Mouse (Mus musculus) urinary bladder, postnatal 25 days (tissue): ENCODE measurements around the gene Spg21.

Source experiments
- DNase-seq: peaks from one replicate; pipeline ENCODE4 v3.0.0; 2022; ENCODE audit warnings: low spot score

Spg21 gene

DNA sequence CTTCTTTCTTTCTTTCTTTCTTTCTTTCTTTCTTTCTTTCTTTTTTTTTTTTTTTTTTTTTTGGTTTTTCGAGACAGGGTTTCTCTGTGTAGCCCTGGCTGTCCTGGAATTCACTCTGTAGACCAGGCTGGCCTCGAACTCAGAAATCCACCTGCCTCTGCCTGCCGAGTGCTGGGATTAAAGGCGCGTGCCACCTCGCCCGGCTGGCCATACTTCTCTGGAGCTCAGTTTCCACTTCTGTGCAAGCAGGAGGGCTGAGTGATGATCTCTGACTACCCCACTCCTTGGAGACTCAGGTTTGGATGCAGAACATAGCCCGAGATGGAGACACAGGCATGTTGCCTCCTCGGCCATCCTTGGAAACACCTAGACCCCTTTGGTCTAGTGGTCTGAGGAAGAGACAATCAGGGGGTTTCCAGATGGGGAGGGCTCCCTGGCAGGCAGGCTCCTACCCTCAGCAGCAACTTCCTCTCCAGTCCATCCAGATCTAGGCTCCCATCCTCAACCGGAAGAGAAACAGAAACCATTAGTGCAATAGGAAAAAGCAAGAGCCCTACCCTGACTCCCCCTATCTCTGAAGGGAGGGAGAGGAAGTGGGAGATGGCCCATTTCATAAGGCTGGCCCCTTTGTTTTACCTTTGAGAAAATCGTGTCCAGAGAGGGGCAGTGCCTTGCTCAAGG, 75.2 kb downstream of the Spg21 start:
- DNase-seq = no peak

DNA sequence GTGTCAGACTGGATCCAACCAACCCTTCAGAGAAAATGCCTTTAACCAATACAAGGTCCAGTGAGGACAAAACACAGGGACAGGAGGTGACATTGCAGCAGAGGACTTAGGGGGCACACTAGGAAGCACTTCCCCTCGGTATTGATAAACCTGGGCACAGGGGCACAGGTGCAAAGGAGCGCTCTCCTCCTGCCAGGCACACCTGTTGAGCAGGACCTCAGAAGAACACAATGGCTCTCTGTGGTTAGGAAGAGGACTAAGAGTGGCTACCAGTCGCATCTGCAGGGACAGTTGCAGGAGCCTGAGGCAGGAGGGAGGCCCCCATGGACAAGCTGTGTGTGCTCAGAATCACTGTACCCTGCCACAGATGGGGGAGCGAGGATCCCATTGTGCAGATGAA, 75.7 kb downstream of the Spg21 start:
- DNase-seq = no peak
